Mouse (Mus musculus) gastrocnemius, postnatal 14 days (tissue): ENCODE measurements around the gene Tmem161a. TPM values are rescaled to one million over a fixed set of nuclear protein-coding genes. Genes with fewer than 3 reads are reported as not detected.

Experiments used
- DNase-seq: peaks from one replicate; pipeline ENCODE4 v3.0.0; 2021; ENCODE audit warnings: mixed read lengths
- intact Hi-C: fragments of 180-260 bp; cut with DNase I; formaldehyde crosslinking; loops from one replicate; pipeline ENCODE4 v1.15.1; 2025; ENCODE audit warnings: low total_unique reads
- total RNA-seq, 2 experiments: library from RNA; stranded (reverse); gene quantifications; 2 replicates each; pipeline ENCODE4 v1.2.3; 2021

Tmem161a gene
- total RNA-seq, 2 experiments from 2014 or later = 76.0 to 78.1 TPM

DNA sequence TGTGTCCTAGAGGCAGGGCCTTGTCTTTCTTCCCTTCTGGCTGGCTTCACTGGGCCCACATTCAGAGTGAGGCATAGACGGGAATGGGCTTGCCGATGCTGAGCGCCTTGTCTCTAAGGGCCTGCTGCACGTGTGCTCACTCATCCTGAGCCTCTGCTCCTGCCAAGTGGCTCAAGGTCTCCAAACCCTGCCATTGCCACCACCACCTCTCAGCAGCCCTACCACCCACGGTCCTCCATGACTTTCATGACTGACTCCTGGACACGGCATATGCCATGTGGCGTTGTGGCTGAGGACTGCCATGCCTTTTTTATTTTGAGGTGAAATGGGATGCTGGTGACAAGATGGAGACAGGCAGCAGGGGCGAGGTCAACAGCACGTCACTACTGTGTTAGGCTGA is 58.7 kb downstream of the Tmem161a start:
- intact Hi-C loops = no loop called here
- no peak for DNase-seq

Other genes with a start within 250 kb of the Tmem161a start
- gene Gatad2a, start 176.0 kb upstream of the Tmem161a start, total RNA-seq = 10 to 100 TPM; 31.0 to 35.1 TPM
- gene Mau2, start 129.6 kb upstream of the Tmem161a start, total RNA-seq = 10 to 100 TPM; 22.6 to 26.3 TPM
- 10 to 100 TPM; 17.7 to 17.9 TPM for gene Sugp1, start 129.5 kb upstream of the Tmem161a start, total RNA-seq
- under 1 TPM in 1 of 2 experiments, not detected in 1; 0.51 TPM for gene Tm6sf2, start 99.4 kb upstream of the Tmem161a start, total RNA-seq
- under 1 TPM in 1 of 2 experiments, not detected in 1; 0.06 TPM for gene Hapln4, start 88.9 kb upstream of the Tmem161a start, total RNA-seq
- gene Ncan, start 51.5 kb upstream of the Tmem161a start, total RNA-seq = under 1 TPM; 0.02 to 0.04 TPM
- 1 to 10 TPM; 2.2 to 4.4 TPM for gene Nr2c2ap, start 41.0 kb upstream of the Tmem161a start, total RNA-seq
- gene Rfxank, start 33.2 kb upstream of the Tmem161a start, total RNA-seq = 1 to 10 TPM; 8.1 to 8.8 TPM
- gene Borcs8, start 32.9 kb upstream of the Tmem161a start, total RNA-seq = 10 to 100 TPM; 14.4 to 18.4 TPM
- under 1 TPM; 0.25 to 0.29 TPM for gene Mef2b, start 32.6 kb upstream of the Tmem161a start, total RNA-seq
- gene Slc25a42, start 39.9 kb downstream of the Tmem161a start, total RNA-seq = 10 to 100 TPM; 25.5 to 29.2 TPM
- 10 to 100 TPM; 42.3 to 44.1 TPM for gene Sugp2, start 61.9 kb downstream of the Tmem161a start, total RNA-seq
- 1 to 10 TPM; 6.5 to 9.9 TPM for gene Armc6, start 62.1 kb downstream of the Tmem161a start, total RNA-seq
- 1 to 10 TPM; 8.5 to 8.7 TPM for gene Homer3, start 110.5 kb downstream of the Tmem161a start, total RNA-seq
- 10 to 100 TPM; 25.3 to 27.5 TPM for gene Ddx49, start 130.1 kb downstream of the Tmem161a start, total RNA-seq
- 100 to 1,000 TPM; 123 to 134 TPM for gene Cope, start 130.2 kb downstream of the Tmem161a start, total RNA-seq
- gene Cers1, start 143.4 kb downstream of the Tmem161a start, total RNA-seq = 10 to 100 TPM; 14.5 to 24.5 TPM
- 1 to 10 TPM; 1.3 to 2.8 TPM for gene Gdf1, start 157.5 kb downstream of the Tmem161a start, total RNA-seq
- gene Upf1, start 180.9 kb downstream of the Tmem161a start, total RNA-seq = 10 to 100 TPM; 31.6 to 35.0 TPM
- gene Comp, start 201.2 kb downstream of the Tmem161a start, total RNA-seq = 10 to 100 TPM; 18.6 to 19.6 TPM